Mouse (Mus musculus) heart, adult 2 months (tissue): ENCODE measurements at regions not wholly inside any gene's neighbourhood (a gene's known extent, or its start where the extent isn't known, plus 50 kb on each side); places are given as distances from the start of the nearest gene placed in this dataset.

ENCODE experiments used
- CTCF ChIP-seq: fragments of 200-600 bp; IDR thresholded peaks from 2 replicates; pipeline ENCODE4 v1.8.1; 2022; ENCODE audit warnings: antibody characterized with exemption, mild to moderate bottlenecking, moderate library complexity
- EP300 ChIP-seq: fragments of 200-500 bp; IDR thresholded peaks from 2 replicates; pipeline ENCODE4 v1.6.1; 2011; ENCODE audit warnings: low read depth, low read length, control low read depth; ENCODE audit not compliant: insufficient read depth
- POLR2A ChIP-seq: fragments of 200-500 bp; IDR thresholded peaks from 2 replicates; pipeline ENCODE4 v1.6.1; 2011; ENCODE audit warnings: mild to moderate bottlenecking, low read depth, low read length, control low read depth; ENCODE audit not compliant: insufficient read depth

DNA sequence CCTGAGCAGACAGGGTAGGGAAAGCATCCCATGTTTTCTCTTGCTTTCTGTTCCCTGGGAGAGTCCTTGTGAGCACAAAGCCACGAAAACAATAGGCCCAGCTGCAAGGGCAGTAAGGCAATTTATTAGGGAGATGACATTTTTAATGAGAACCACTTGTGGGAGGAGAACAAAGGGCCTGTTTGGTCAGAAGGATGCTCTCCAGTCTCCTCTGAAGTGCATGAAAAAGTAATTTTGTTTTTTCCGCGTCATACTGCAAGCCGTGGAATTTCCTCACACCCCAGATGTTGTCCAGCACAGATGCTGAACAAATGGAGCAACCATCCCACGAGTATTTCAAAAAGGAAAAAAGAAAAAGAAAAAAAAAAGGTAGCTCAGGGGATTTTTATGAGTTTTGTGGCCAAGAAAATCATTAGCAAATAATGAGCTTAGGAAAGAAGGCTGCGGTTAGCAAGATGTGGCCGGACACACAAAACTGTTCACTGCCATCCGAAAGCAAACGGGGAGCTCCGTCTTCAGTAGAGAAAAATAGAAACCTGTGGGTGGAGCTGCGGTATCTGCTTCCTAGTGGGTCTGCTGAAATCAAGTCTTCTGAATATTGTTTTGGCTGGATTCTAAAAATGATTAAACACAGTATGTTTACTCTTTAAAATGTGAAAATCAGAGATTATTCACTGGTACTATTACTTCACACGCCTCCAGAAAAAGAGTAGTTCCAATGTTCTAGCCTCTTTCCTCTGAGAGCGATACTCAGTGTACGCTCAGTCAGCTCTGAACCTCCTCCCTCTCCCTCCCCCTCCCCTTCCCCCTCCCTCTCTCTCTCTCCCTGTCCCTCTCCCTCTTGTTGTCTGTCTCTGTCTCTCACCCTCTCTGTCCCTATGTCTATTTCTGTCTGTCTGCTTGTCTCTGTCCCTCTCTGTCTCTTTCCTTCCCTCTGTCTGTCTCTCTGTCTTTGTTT, 235.4 kb upstream of the Mctp2 start:
- TF ChIP-seq POLR2A (no peak), CTCF (peak; percentile 14; the same call in 1 of the 2 replicates), EP300 (no peak)
